Mouse (Mus musculus) lung, postnatal 0 days (tissue): ENCODE data around the gene Itpr2.

Experiments used
- CTCF ChIP-seq: IDR thresholded peaks from 2 replicates; pipeline ENCODE4 v1.5.1; 2016; ENCODE audit warnings: antibody characterized with exemption, mild to moderate bottlenecking
- EP300 ChIP-seq: IDR thresholded peaks from 2 replicates; pipeline ENCODE4 v1.6.1; 2016; ENCODE audit warnings: antibody characterized with exemption, mild to moderate bottlenecking, control low read depth

DNA sequence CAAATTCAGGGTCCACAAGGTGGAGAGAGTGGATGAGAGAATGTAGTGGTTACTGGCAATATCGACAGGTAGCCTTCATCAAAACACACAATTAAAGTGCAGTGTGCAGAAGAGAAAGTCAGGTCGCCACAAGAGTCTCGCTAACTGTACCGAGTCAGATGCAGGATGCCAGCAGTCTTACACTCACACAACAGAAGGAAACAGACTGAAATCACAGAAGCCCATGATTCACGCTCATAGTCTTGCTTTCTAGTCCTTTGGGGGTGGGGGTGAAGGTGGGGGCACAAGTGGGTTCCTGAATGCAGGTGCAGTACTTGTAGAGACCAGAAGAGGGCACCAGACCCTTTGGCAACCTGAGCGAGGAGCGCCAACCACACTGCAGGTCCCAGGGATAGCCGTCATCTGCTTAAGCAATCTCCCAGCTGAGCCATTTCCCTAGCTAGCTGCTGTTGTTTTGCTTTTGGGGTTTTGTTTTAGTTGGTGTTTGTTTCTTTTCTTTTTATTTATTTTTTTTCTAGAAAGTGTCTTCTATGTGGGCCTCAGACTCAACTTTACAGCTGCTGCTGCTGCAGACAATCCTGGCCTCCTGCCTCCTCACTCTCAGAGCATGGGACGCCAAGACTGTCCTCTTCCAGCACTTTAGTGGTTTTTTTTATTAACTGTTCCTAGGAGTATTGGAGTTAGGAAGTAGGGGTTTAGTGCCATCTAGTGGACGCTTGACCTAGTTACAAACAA lies 92.2 kb downstream of the Itpr2 start:
- TF ChIP-seq EP300 (peak; percentile 35; the same call in 1 of the 2 replicates), CTCF (peak; percentile 92)
